Mouse (Mus musculus) forebrain, embryonic 14.5 days (tissue): ENCODE data around the gene Gpr155. TPM values are rescaled to one million over a fixed set of nuclear protein-coding genes. Genes with fewer than 3 reads are reported as not detected.

Source experiments
- ATAC-seq: fragments of 200-750 bp; cut with Nextera tagmentation; 2 replicates; pipeline ENCODE4 v1.8.0; 2017; ENCODE audit warnings: mild to moderate bottlenecking, moderate library complexity
- DNase-seq: peaks from one replicate; pipeline ENCODE4 v3.0.0-alpha.2; 2015; ENCODE audit warnings: low spot score
- H3K27ac ChIP-seq: fragments of 300-500 bp; sonication (generic); 2 replicates; pipeline ENCODE4 v1.5.1; 2014; ENCODE audit warnings: low read depth, mild to moderate bottlenecking, control low read depth, low read length, moderate library complexity
- H3K27me3 ChIP-seq: fragments of 300-500 bp; sonication (generic); replicated peaks from 2 replicates; pipeline ENCODE4 v1.6.1; 2014; ENCODE audit warnings: low read length, control low read depth, mixed read lengths; ENCODE audit not compliant: control insufficient read depth, insufficient read depth
- H3K36me3 ChIP-seq: fragments of 300-500 bp; sonication (generic); 2 replicates; pipeline ENCODE4 v1.6.1; 2014; ENCODE audit warnings: low read length, control low read depth; ENCODE audit not compliant: control insufficient read depth, insufficient read depth
- H3K4me1 ChIP-seq: fragments of 300-500 bp; sonication (generic); 2 replicates; pipeline ENCODE4 v1.6.1; 2014; ENCODE audit warnings: antibody characterized with exemption, low read length, control low read depth; ENCODE audit not compliant: control insufficient read depth, insufficient read depth
- H3K4me2 ChIP-seq: fragments of 300-500 bp; sonication (generic); 2 replicates; pipeline ENCODE4 v1.6.1; 2014; ENCODE audit warnings: mild to moderate bottlenecking, control low read depth, low read length
- H3K4me3 ChIP-seq: fragments of 300-500 bp; sonication (generic); 2 replicates; pipeline ENCODE4 v1.5.1; 2014; ENCODE audit warnings: low read depth, low read length, control low read depth
- H3K9ac ChIP-seq: fragments of 300-500 bp; sonication (generic); 2 replicates; pipeline ENCODE4 v1.6.1; 2014; ENCODE audit warnings: mild to moderate bottlenecking, low read length, control low read depth, moderate library complexity
- H3K9me3 ChIP-seq: fragments of 300-500 bp; sonication (generic); replicated peaks from 2 replicates; pipeline ENCODE4 v1.6.1; 2016; ENCODE audit warnings: low read length, control low read depth, mixed read lengths; ENCODE audit not compliant: control insufficient read depth
- WGBS: fragments of 180-500 bp; shearing (Covaris S2); extraction: QIAGEN DNeasy Blood & Tissue Kit; methylation state at CpG from one replicate; pipeline ENCODE4 v1.1.7; 2014; 5-methylcytosine and 5-hydroxymethylcytosine counted together
- polyA plus RNA-seq: library from polyadenylated mRNA; unstranded; fragments of >200 nt; fragmentation: Nextera tagmentation; extraction: Ambion mirVana; gene quantifications from 2 replicates; pipeline ENCODE4 v1.2.1, GENCODE M21; 2014

The Gpr155 gene
- polyA plus RNA-seq, 1 experiment from 2014 or later: 9.1 TPM

GRCm38 (mm10) chr2:73319218-73319617, 67.2 kb downstream of the Gpr155 start:
- Histone ChIP-seq H3K4me1 (no peaks in the 10 kb centered on the region), H3K9me3 (no peaks in the 10 kb centered on the region), H3K9ac (no peak overlapping the region), H3K4me3 (no peak overlapping the region), H3K36me3 (no peaks in the 10 kb centered on the region), H3K27me3 (no peaks in the 10 kb centered on the region), H3K27ac (no peak overlapping the region), H3K4me2 (no peak overlapping the region)
- DNase-seq (no peak), ATAC-seq (no peak)
- WGBS: 90% methylated on average over 5 of the region's 5 CpGs

- H3K9ac ChIP-seq: no peak overlapping the region
- WGBS: 90% methylated on average over 9 of the region's 9 CpGs
Observed at GRCm38 (mm10) chr2:73317426-73317825, 68.9 kb downstream of the Gpr155 start.

GRCm38 (mm10) chr2:73314311-73314710, 72.1 kb downstream of the Gpr155 start:
- Histone ChIP-seq H3K4me3 (no peak overlapping the region), H3K27me3 (no peaks in the 10 kb centered on the region), H3K27ac (no peak overlapping the region), H3K9me3 (no peaks in the 10 kb centered on the region), H3K36me3 (peaks cover 10% of the 10 kb centered on the region; the same call in 1 of the 2 replicates), H3K4me2 (no peak overlapping the region), H3K4me1 (peaks cover 9% of the 10 kb centered on the region; the same call in 1 of the 2 replicates), H3K9ac (no peak overlapping the region)
- DNase-seq: no peak
- ATAC-seq: no peak
- 96% methylated on average over 3 of the region's 3 CpGs for WGBS

More at GRCm38 (mm10) chr2:73317426-73317825, 68.9 kb downstream of the Gpr155 start:
- Histone ChIP-seq H3K27me3 (no peaks in the 10 kb centered on the region), H3K4me2 (no peak overlapping the region), H3K36me3 (no peaks in the 10 kb centered on the region), H3K4me3 (no peak overlapping the region), H3K27ac (no peak overlapping the region), H3K9me3 (no peaks in the 10 kb centered on the region), H3K4me1 (no peaks in the 10 kb centered on the region; the same call in 1 of the 2 replicates)
- DNase-seq: no peak
- no peak for ATAC-seq

GRCm38 (mm10) chr2:73313117-73313501, 73.3 kb downstream of the Gpr155 start:
- ATAC-seq (peak; percentile 54), DNase-seq (peak; percentile 32)

GRCm38 (mm10) chr2:73312152-73313116, 73.9 kb downstream of the Gpr155 start, which contains the start of the genes Scrn3 and Cir1:
Scrn3 (plus strand) TSS chr2:73312601.
Cir1 (minus strand) TSS chr2:73312701.
- DNase-seq (peak; percentile 99), ATAC-seq (peak; percentile 99)
- Histone ChIP-seq H3K27ac (peak within 1 kb of the TSS; percentile 78), H3K27me3 (no peaks in the 10 kb centered on the region), H3K4me3 (peak within 1 kb of the TSS; percentile 76), H3K4me1 (peaks cover 9% of the 10 kb centered on the region; the same call in 1 of the 2 replicates), H3K9ac (peak within 1 kb of the TSS; percentile 68), H3K36me3 (peaks cover 18% of the 10 kb centered on the region; the same call in 1 of the 2 replicates), H3K9me3 (no peaks in the 10 kb centered on the region), H3K4me2 (peak within 1 kb of the TSS; percentile 89)
- WGBS: under 1% methylated on average over 64 of the region's 64 CpGs

More at GRCm38 (mm10) chr2:73313117-73313501, 73.3 kb downstream of the Gpr155 start:
- Histone ChIP-seq H3K4me1 (peaks cover 9% of the 10 kb centered on the region; the same call in 1 of the 2 replicates), H3K27ac (no peak overlapping the region), H3K36me3 (peaks cover 13% of the 10 kb centered on the region; the same call in 1 of the 2 replicates), H3K4me2 (peak overlapping the region; percentile 89), H3K9ac (peak overlapping the region; percentile 68), H3K27me3 (no peaks in the 10 kb centered on the region), H3K9me3 (no peaks in the 10 kb centered on the region), H3K4me3 (peak overlapping the region; percentile 76)
- WGBS: 47% methylated on average over 14 of the region's 14 CpGs

GRCm38 (mm10) chr2:73306006-73306405, 80.4 kb downstream of the Gpr155 start:
- no peak for DNase-seq
- Histone ChIP-seq H3K9ac (no peak overlapping the region), H3K4me2 (no peak overlapping the region), H3K27me3 (no peaks in the 10 kb centered on the region), H3K36me3 (peaks cover 67% of the 10 kb centered on the region), H3K4me3 (no peak overlapping the region), H3K27ac (no peak overlapping the region), H3K9me3 (no peaks in the 10 kb centered on the region), H3K4me1 (no peaks in the 10 kb centered on the region)
- ATAC-seq: no peak
- 91% methylated on average over 7 of the region's 7 CpGs for WGBS

GRCm38 (mm10) chr2:73304506-73304905, 81.9 kb downstream of the Gpr155 start:
- no peak for ATAC-seq
- DNase-seq: no peak
- H3K4me3 ChIP-seq: no peak overlapping the region
- no peak overlapping the region for H3K27ac ChIP-seq
- H3K27me3 ChIP-seq: no peaks in the 10 kb centered on the region
- H3K36me3 ChIP-seq: peaks cover 64% of the 10 kb centered on the region
- no peaks in the 10 kb centered on the region for H3K4me1 ChIP-seq
- WGBS: 90% methylated on average over 5 of the region's 5 CpGs
- H3K9ac ChIP-seq: no peak overlapping the region
- H3K4me2 ChIP-seq: no peak overlapping the region
- H3K9me3 ChIP-seq: no peaks in the 10 kb centered on the region

GRCm38 (mm10) chr2:73302722-73303121, 83.7 kb downstream of the Gpr155 start:
- 95% methylated on average over 9 of the region's 9 CpGs for WGBS
- H3K4me3 ChIP-seq: no peak overlapping the region
- peaks cover 57% of the 10 kb centered on the region for H3K36me3 ChIP-seq
- no peaks in the 10 kb centered on the region for H3K4me1 ChIP-seq
- H3K9me3 ChIP-seq: no peaks in the 10 kb centered on the region
- no peaks in the 10 kb centered on the region for H3K27me3 ChIP-seq
- no peak overlapping the region for H3K27ac ChIP-seq
- H3K4me2 ChIP-seq: no peak overlapping the region
- DNase-seq (no peak), ATAC-seq (no peak)
- no peak overlapping the region for H3K9ac ChIP-seq

GRCm38 (mm10) chr2:73301979-73302378, 84.4 kb downstream of the Gpr155 start:
- H3K36me3 ChIP-seq: peaks cover 50% of the 10 kb centered on the region
- no peak overlapping the region for H3K4me2 ChIP-seq
- ATAC-seq: no peak
- DNase-seq: no peak
- no peak overlapping the region for H3K4me3 ChIP-seq
- H3K9ac ChIP-seq: no peak overlapping the region
- no peaks in the 10 kb centered on the region for H3K27me3 ChIP-seq
- no peaks in the 10 kb centered on the region for H3K4me1 ChIP-seq
- no peaks in the 10 kb centered on the region for H3K9me3 ChIP-seq
- H3K27ac ChIP-seq: no peak overlapping the region
- WGBS: 100% methylated on average over 1 of the region's 1 CpGs
